Mouse (Mus musculus) testis, adult 2 months (tissue): ENCODE data around the gene Pde4d. TPM values are rescaled to one million over a fixed set of nuclear protein-coding genes. Genes with fewer than 3 reads are reported as not detected.

Experiments
- H3K27ac ChIP-seq: fragments of 200-500 bp; 2 replicates; pipeline ENCODE4 v1.5.1; 2012; ENCODE audit warnings: low read depth, low read length; ENCODE audit not compliant: control insufficient read depth, insufficient read depth
- H3K27me3 ChIP-seq: fragments of 200-500 bp; 2 replicates; pipeline ENCODE4 v1.6.1; 2012; ENCODE audit warnings: mild to moderate bottlenecking, low read length, moderate library complexity; ENCODE audit not compliant: control insufficient read depth, insufficient read depth
- H3K36me3 ChIP-seq: fragments of 200-500 bp; 2 replicates; pipeline ENCODE4 v1.6.1; 2012; ENCODE audit warnings: mild to moderate bottlenecking, low read length; ENCODE audit not compliant: control insufficient read depth, insufficient read depth
- H3K4me1 ChIP-seq: fragments of 200-500 bp; 2 replicates; pipeline ENCODE4 v1.6.1; 2012; ENCODE audit warnings: low read length; ENCODE audit not compliant: control insufficient read depth, insufficient read depth
- H3K4me3 ChIP-seq: fragments of 200-500 bp; 2 replicates; pipeline ENCODE4 v1.5.1; 2012; ENCODE audit warnings: low read depth, mild to moderate bottlenecking, low read length, moderate library complexity, mixed read lengths; ENCODE audit not compliant: control insufficient read depth
- CTCF ChIP-seq: fragments of 200-500 bp; IDR thresholded peaks from 2 replicates; pipeline ENCODE4 v1.5.1; 2012; ENCODE audit warnings: low read depth, mild to moderate bottlenecking, inconsistent platforms, low read length, moderate library complexity; ENCODE audit not compliant: control insufficient read depth, insufficient read depth, insufficient replicate concordance
- POLR2A ChIP-seq: fragments of 200-500 bp; IDR thresholded peaks from 2 replicates; pipeline ENCODE4 v1.6.1; 2012; ENCODE audit warnings: low read depth, mild to moderate bottlenecking, inconsistent platforms, low read length, moderate library complexity; ENCODE audit not compliant: control insufficient read depth
- polyA plus RNA-seq: library from polyadenylated mRNA; depleted of rRNA; stranded (reverse); fragments of >200 nt; gene quantifications from 2 replicates; pipeline ENCODE4 v1.2.3, GENCODE M21; 2012

Gene Pde4d
- polyA plus RNA-seq, 1 experiment, result 2.1 TPM

DNA sequence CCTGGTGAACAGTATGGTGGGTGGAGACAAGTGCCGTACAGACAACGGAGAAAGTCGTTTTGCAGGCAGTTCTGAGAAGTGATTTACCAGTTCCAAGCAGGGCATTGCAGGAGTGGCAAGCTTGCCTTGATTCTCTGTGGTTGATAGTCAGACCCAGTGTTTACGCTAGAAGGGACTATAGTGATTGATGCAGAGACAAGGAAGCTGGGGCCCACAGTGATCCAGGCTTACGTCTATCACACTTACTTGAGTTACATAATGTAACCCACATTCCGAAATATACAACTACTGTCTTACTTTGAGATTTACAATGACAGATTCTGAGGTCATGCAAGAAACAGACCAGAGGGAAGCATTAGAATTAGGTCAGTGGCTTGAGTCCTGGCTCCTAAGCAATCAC is 1414.6 kb downstream of the Pde4d start:
- Histone ChIP-seq H3K27me3 (no peaks in the 10 kb centered on the region), H3K27ac (no peak overlapping the region), H3K36me3 (no peaks in the 10 kb centered on the region), H3K4me1 (no peaks in the 10 kb centered on the region), H3K4me3 (no peak overlapping the region)
- no peak for TF ChIP-seq POLR2A
- TF ChIP-seq CTCF, result no peak

DNA sequence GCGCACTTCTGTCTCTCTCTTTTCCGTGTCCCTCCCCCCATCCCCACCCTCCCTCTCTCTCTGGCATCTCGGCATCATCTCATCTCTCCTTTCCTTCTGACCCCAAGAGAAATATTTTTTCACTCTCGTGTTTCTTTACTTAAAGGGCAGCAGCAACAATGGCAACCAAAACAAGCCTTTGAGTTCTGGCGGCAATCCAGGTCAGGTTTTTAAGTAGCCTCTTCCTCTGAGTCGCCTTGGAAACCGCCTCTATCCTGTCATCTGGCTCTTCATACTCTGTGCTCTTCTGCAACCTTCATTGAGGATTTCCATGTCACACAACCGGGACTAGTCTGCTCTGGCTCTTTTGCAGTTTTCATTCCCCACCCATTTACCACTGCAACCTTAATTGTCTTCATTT is 1430.6 kb downstream of the Pde4d start:
- Histone ChIP-seq H3K27ac (no peak overlapping the region), H3K4me1 (no peaks in the 10 kb centered on the region), H3K27me3 (no peaks in the 10 kb centered on the region), H3K4me3 (no peak overlapping the region), H3K36me3 (no peaks in the 10 kb centered on the region)
- TF ChIP-seq POLR2A, result no peak

DNA sequence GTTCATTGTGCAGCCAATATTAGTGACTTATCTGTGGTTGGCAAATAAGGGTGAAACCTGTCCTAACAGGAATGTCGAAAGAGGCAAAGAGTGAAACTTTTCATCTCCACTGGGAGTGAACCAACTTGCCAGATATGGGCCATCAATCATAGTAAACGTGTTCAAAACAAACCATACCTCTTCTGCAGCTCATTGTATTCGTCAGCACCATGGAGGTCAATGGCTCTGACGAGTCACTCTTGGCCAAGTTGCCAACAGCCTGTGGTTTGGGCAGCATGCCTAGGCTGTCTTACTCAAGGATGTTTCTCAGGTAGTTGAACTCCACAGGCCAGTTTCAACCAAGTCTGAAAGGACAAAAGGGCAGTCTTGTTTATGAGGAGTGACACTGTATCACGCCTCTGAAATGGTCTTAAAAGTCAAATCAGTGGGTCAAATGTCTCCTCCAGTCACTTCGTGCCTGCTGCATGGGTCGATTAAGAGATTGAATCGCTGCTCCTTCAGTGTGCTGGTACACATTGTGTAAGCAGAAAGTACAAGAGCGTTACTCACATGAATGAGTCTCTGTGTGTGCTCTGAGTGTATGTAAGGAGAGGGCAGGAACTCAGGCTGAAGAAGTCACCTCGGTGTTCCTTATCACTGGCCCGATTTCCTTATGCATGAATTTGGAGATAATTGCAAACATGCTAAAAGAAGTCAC is 1431.6 kb downstream of the Pde4d start:
- Histone ChIP-seq H3K36me3 (no peaks in the 10 kb centered on the region), H3K4me1 (no peaks in the 10 kb centered on the region), H3K27me3 (no peaks in the 10 kb centered on the region), H3K4me3 (no peak overlapping the region), H3K27ac (no peak overlapping the region)
- no peak for TF ChIP-seq CTCF
- no peak for TF ChIP-seq POLR2A

DNA sequence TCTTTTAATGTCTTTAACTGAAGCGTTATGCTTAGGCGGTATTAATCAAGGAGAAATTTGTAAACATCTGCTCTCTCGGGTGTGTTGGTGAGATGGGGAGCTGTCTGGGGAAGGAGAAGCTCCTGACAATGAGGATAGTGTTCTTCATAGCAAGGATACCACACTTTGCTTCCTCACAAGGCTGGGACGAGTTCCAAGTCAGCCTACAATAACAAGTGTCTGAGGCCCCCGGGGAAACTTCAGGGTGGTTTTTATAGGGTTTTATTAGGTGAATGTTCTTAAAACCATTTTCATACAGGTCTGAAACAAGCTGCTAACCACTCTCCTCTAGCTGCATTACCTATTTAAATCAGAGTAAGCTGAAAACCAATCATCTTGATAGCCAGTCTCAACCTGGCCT is 1433.9 kb downstream of the Pde4d start:
- TF ChIP-seq CTCF (no peak), POLR2A (no peak)
- H3K27ac ChIP-seq, result no peak overlapping the region

DNA sequence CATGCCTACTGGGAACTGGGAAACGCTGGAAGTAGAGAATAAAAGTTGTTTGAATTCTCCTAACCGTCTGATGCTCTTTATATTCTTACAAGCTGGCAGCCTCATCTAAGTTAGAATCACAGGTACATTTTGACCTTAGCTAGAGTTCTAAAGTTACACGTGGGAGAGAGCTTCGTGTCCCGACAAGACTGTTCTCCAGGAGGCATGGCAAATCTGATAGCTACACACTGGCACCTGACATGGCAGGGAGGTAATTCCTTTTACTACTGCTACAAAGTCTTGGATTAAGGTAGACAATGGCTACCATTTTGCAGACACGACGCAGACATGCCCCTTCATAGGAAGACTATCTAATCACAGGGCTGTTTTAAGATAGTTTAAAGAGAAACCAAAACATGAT is 1435.1 kb downstream of the Pde4d start:
- Histone ChIP-seq H3K36me3 (no peaks in the 10 kb centered on the region), H3K27me3 (no peaks in the 10 kb centered on the region), H3K4me3 (peak overlapping the region; percentile 37), H3K27ac (no peak overlapping the region), H3K4me1 (no peaks in the 10 kb centered on the region)
- TF ChIP-seq POLR2A (no peak), CTCF (no peak)

More for the DNA sequence above, 1433.9 kb downstream of the Pde4d start:
- no peaks in the 10 kb centered on the region for H3K36me3 ChIP-seq
- H3K4me1 ChIP-seq, result no peaks in the 10 kb centered on the region
- no peaks in the 10 kb centered on the region for H3K27me3 ChIP-seq
- H3K4me3 ChIP-seq, result no peak overlapping the region; the same call in 1 of the 2 replicates

DNA sequence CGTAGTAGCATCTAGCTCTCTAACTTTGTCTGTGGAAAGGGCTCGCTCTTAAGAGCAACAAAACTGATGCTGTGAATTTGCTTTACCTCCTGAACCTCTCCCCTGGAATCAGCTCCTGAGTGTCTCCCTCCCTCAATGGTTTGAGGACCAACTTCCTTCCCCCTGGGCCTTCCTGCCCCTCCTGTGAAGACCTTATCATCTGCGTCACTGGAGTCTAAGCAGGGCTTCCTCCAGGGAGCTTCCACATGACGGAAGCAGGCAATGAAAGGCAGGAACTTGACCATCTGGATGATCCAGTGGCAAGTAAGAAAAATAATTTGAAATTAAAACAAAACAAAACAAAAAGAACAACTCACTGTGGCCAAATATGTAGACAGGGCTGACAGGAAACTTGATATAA is 1438.5 kb downstream of the Pde4d start:
- no peaks in the 10 kb centered on the region for H3K27me3 ChIP-seq
- no peaks in the 10 kb centered on the region for H3K36me3 ChIP-seq
- H3K4me1 ChIP-seq, result no peaks in the 10 kb centered on the region
- no peak overlapping the region for H3K27ac ChIP-seq
- no peak for TF ChIP-seq CTCF
- TF ChIP-seq POLR2A, result no peak
- H3K4me3 ChIP-seq, result no peak overlapping the region

DNA sequence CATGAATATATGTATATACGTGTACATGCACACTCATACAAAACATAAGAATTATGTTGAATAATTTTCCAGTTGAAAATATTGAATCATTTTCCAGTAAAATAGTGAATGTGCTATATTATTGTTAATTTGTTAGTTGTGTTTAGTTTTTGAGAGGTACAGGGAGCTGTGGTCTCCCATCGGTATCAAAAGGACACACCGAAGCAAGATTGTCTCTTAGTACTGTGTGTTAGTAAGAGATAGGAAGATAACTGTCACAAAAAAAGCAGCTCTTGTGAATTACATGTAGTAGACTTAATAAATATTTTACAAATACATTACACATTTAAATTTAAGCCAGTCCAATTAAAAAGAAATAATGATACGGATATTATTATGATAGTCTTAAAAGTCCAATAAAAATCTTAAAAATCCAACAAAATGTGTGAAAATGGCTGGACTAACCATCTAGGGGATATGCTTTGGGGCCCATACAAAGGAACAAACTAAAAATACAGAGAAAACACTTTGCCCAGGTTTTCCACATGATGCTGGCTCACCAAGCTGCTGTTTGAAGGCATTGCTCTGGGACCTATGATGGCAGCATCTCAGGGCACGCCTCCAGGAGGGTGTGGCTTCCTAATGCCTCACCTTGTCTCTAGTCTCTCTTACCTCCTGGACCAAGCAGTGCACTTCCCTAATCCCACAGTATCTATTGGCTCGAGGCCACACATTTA is 1441.6 kb downstream of the Pde4d start:
- H3K27me3 ChIP-seq, result no peaks in the 10 kb centered on the region
- TF ChIP-seq POLR2A (no peak), CTCF (no peak)
- no peak overlapping the region for H3K27ac ChIP-seq
- no peaks in the 10 kb centered on the region for H3K4me1 ChIP-seq
- H3K4me3 ChIP-seq, result no peak overlapping the region
- H3K36me3 ChIP-seq, result no peaks in the 10 kb centered on the region
